Mouse (Mus musculus) adrenal gland, postnatal 14 days (tissue): ENCODE results near the gene Tbxas1. TPM values are rescaled to one million over a fixed set of nuclear protein-coding genes. Genes with fewer than 3 reads are reported as not detected.
A peak's percentile ranks its signal among the peaks of the same experiment; 100 is the strongest.

Source experiments
- DNase-seq: peaks from one replicate; pipeline ENCODE4 v3.0.0; 2021; ENCODE audit warnings: mixed read lengths
- long read RNA-seq, 2 experiments: library from polyadenylated mRNA; stranded (forward); transcript quantifications; one replicate each; pipeline ENCODE4 v2.0.0; 2021
- total RNA-seq: library from RNA; stranded (reverse); gene quantifications from 2 replicates; pipeline ENCODE4 v1.2.3, GENCODE M21; 2021

The Tbxas1 gene
- 2.3 and 3.0 TPM in 2 replicates for total RNA-seq
- long read RNA-seq, experiment 1, partial matches to known transcripts = 0 of 5 reads
- long read RNA-seq, experiment 1, other reads (novel, unspliced or antisense) = 3 of 5 reads
- long read RNA-seq, experiment 2, partial matches to known transcripts = 1 of 5 reads
- long read RNA-seq, experiment 2, other reads (novel, unspliced or antisense) = 4 of 5 reads

DNA sequence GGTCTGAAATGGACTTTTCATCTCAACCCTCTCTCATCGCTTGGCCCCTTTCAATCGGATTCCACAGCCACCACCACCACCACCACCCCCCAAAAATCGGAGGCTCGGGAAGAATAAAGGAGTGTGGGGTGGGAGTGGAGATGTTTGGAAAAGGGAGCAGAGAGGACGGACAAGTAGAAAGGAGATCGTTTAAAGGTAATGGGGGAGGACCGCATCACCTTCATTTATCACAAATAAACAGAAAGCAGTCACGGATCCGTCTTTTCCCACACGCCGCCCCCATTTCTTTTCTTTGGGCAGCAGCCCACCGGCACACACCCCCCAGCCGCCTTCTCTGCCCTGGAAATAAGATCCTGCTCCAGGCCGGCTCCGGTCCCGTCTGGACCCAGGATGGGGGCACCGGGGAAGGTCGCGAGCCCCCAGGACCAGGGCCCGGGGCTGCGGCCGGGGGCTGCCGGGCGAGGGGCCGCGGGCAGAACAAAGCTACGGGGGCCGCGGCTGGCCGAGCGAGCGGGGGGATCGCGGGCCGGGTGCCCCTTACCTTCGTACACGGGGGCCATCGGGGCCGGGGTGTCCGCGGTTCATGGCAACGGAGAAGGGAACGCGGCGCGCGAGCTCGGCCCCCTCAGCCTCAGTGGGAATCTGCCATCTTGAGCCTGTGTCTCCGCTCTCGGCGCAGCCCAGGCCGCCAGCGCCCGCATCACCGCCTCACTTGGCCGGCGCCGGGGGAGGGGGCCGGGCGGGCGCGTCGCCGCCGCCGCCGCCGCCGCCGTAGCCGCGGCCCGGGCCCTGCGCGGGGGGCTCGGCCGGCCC is at the start of gene Tbxas1:
TSS of gene Tbxas1 (plus strand) at position 147 of the 813 bp plus-strand sequence.
- peak; percentile 75 for DNase-seq

DNA sequence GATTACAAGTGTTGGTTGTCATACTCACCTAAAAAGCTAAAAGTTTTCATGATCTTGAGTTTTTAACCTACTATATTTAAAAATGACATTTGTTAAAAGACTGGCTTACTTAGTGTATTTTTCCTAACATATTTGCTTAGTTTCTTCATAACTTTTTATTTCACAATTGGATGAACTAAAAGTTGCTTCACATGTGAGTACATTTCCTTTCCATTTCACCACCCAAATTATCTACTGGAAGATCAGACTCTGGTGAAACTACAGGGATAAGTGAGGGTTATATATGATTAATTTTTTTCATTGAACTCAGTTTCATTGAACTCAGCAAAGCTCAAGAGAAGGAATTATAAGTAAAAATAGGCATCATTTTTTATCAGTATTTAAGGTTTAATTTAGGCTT is 49.3 kb upstream of the Tbxas1 start:
- DNase-seq = no peak

DNA sequence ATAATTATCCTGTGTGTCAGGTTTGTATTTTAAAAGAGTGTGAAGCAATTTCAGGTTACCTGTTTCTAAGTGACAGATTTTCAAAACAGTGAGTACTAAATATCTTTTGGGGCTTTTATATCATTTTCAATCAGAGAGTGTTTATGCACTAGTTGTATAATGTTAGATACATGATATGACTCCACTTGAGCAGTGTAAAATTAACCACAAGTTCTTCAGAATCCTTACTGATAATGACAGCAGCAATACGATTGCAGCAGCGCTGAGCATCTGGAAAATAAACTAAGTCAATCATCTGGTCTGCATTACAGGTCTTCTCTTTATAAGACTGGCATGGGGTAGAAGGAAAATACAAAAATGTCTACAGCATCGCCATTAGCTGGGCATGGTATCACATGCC is 48.3 kb upstream of the Tbxas1 start:
- DNase-seq = no peak

DNA sequence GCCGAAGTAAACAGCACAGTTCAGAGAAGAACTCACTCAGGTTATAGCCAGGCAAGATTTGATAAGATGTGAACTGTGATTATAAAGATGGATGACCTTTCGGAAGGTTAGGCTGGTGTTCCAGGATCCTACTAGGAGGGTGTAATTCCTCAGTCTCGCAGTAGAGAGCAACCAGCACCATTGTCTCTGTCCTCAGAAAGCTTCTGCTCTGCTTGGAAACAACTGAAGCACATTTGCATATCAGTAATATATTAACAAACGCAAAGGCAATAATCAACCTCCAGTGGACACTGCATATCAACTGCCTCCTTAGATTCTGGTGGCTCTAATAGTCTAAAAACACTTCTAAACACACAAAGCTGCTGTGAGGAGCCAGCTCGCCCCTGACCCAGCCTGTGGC is 47.8 kb upstream of the Tbxas1 start:
- no peak for DNase-seq

DNA sequence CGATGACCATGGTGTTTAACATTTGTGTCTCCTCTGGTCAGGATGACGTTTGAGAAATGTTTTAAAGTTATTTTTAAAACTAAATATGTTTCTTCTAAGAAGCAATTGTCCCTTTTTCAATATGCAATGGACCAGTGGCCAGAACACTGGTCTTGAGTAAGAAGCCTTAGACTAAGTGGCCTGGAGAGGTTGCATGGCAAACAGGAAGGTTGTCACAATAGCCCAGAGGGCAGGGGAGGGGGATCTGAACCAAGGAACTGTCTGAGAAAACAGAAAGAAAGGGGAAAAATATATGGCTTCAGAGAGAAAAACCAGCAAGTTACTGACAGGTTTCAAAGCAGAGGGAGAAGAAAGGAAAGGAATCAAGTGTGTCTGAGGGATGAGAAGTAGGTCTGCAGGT is 47.0 kb upstream of the Tbxas1 start:
- DNase-seq = no peak

DNA sequence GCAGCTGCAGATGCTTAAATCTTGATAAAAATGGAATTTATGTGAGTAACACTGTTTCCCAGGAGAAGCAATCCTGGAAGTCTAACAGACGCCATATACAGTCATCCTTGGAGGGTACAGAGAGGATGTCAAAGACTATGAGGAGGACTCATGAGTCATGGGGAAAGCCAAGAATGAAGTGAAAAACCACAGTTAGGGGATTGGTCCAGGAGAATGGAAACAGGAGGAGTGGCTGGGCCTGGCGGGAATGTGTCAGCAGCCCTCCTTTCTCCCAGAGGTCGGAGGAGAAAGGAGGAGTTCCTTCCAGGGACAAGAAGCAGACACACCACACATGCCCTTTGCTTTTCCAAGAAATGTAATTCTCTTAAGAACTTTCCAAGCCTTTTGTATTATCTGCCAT is 45.8 kb upstream of the Tbxas1 start:
- DNase-seq = no peak

DNA sequence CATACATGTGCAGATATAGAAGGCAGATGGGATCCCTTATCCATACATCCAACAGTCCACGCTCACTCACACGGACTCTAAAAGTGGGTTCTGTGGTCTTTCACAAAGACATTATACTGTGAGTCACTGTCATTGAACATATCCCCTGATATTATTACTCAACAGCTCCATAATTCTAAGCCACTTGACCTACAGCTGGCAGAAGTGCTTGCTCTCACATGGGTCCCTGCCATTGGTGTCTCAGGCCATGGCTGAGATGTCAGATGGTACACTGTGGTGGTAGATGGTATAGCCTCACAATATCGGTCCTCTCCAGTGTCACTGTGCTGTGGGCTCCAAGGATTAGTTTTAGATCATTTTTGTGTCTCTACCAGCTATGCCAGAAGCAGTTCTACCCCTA is 41.5 kb upstream of the Tbxas1 start:
- no peak for DNase-seq

DNA sequence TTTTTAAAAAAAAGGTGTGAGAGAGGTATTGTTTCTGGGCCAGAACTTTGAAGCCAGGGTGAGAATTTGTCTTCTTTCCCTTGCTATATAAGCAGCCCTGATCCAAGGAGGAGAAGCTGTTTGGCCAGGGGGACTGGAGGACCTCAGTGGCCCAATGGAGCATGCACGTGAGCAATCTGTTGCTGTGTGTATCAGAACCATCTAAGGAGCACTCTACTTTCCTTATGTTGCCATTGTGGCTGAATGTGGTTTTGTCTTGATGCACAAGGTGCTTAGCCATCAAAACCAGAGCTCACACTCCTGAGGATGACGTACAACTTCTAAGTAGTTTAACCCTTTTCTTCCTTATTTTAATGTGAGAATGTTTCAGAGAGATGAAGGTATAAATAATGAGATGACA is 40.5 kb upstream of the Tbxas1 start:
- DNase-seq = no peak

DNA sequence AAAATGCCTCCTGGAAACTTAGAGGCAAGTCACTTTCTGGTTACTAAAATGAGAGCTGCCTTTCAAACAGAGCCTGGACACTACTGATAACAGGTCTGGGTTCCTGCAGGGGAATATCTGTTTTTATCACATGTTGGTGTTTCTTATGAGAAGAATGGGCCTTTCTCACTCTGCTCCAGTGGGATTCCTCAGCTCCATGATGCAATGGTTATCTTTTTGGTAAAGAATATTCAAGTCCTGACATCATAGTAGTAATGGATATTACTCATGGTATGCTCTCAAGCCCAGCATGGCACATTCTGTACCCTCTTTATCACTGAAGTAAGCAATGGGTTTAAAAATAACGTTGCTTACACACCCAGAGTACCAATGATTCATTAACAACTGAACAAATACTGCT is 40.0 kb upstream of the Tbxas1 start:
- no peak for DNase-seq

DNA sequence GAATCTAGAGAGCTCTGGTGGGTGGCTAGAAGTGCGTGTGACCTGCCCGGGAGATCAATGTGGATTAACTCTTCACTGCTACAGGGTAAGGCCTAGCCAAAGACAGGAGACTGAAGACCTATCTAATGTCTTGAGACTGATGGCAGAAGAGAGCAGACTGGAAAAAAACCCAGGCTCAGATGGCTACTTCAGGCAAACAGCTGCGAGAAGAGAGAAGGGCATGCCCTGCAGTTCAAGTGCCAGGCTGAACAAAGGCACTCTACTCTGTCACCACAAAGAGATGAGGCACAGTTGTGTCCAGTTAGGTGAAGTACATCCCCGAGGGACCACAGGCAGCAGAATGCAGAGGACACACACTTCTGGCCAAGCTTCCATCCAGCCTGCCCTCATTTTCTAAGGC is 37.1 kb upstream of the Tbxas1 start:
- DNase-seq = no peak

DNA sequence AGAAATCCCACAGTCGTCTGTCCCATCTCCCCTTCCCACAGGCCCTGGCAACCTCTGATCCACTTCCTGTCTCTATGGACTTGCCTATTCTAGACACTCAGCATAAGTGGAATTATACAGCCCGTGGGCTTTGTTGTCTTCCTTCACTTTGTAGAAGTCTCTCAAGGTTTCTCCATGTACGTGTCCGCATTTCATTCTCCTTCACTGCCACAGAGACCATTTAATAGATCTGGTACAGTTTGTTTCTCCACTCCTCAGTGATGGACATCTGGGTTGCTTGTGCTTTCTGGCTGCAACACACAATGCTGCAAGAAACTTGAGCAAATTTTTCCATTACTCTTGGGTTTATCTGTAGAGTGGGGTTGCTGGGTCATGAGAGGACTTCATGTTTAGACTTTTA is 35.3 kb upstream of the Tbxas1 start:
- no peak for DNase-seq

DNA sequence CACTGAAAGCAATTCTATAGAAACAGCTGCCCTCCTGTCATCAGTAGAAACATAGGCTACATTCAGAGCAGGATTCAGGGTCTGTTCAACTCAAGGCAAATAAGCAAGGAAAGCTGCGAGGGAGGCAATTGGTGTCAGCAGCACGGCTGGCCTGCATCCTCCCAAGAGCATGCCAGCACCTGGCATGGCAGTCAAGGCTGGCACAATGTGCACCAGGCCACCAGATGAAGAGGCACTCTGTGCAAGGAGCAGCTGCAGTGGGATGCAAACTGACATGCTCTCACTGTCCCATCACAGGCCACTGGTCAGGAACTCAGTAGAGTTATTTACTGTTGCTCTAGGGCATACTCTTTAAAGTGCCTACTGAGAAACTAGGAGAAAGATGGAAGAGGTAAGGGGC is 34.8 kb upstream of the Tbxas1 start:
- peak; percentile 50 for DNase-seq

DNA sequence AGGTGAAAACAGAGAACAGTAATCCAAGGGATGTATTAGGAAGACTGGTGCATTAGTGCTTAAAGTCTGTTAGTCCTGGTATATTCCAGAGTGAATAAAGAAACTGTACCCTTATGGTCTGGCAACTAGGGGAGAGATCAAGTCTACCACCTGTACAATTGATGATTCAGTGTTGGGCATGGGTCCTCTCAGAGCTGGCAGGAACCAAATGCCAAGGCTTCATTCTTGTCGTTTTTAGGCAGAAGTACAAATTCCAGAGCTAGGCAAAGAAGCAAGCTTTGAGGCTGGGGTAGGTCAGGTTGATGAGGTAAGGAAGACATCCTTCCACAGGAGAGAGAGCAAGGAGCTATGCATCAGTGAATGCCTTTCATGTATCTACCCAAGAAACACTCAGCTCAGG is 34.4 kb upstream of the Tbxas1 start:
- DNase-seq = no peak

DNA sequence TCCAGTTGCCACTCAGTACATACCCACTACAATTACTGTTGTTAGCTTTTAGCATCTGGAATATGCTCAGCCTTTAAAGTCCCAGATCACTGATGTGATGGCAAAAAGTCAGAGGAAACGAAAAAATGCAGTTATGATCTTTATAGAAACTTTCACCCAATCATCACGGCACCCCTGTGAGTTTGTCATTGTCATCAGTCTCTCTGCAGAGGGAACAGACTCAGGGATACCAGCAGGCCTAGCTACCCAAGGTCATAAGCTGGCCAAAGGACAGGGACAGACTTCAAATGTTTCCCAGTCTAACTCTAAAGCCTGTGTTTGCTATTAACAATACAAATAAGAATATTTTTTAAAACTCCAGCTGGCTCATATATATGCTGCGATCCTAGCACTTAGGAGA is 33.7 kb upstream of the Tbxas1 start:
- DNase-seq = peak; percentile 31

DNA sequence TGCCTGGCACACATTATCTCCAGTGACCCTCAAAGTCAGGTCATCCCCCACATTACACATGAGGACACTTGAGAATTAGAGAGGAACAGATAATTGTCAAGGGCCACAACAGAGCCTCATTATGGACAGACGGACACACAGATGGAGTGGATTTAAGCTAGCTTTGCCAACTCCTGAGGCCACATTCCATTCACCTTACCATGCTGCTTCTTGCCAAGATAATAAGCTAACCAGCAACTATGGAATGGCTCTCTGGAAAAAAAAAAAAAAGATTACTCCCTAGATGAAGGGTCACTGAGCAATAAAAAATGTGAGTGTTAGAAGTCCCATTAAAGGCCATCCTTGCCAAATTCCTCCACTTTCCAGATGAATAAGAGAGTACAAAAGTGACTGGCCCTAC is 30.1 kb upstream of the Tbxas1 start:
- no peak for DNase-seq

DNA sequence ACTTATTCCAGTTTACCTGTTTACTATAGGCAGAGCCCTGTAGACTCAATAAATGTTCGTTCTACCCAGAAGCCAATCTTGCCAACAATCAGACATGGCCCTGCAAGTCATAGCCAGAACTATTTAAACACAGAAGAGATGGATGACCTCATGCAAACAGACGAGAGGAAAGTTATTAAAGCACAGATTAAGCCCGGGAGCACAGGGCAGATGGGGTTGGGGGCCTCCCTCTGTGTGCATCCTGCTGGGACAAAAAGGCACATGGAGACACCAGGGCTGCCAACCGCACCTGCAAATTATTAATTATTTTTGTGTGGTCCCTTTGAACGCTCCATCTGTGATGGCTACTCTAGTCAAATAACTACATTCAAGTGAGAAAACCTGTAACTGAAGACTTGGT is 29.3 kb upstream of the Tbxas1 start:
- no peak for DNase-seq

DNA sequence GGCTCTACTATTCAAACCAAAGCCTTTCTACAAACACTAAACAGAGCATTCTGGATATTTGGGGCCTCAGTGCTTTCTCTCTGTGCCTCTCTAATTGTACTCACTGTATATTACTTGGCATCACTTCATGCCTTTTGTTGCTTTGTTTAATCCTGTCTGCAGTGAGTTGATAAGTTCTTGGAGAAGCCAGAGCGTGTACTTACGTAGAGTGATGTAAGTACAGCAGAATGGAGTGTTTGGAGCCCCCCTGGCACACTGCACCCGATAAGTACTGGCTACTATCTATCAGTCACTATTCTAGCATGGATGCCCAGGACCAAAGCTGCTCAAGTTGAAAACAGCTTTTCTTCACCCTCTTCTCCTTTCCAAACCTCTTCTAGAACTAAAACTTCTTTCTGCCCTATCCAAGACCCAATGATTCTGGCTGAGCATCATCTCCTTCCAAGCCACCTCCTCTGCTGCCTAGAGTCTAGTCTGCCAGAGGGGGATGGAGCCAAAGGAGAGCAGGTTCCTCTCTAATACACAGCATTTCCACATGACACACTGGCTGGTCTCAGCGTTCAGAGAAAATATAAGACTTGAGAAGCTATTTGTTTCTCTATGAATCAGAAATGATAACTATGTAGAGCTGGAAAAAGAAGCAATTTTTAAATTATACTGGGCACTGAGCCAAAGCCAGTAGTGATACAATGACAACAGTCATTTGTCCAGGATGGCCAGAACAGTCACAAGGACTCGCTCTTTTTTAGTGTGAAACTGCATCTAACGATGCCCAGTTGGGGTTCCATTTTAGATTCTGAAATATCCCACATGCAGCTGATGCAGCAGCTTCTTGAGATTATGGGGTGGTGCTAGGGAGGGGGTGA is 28.6 kb upstream of the Tbxas1 start:
- DNase-seq = no peak

DNA sequence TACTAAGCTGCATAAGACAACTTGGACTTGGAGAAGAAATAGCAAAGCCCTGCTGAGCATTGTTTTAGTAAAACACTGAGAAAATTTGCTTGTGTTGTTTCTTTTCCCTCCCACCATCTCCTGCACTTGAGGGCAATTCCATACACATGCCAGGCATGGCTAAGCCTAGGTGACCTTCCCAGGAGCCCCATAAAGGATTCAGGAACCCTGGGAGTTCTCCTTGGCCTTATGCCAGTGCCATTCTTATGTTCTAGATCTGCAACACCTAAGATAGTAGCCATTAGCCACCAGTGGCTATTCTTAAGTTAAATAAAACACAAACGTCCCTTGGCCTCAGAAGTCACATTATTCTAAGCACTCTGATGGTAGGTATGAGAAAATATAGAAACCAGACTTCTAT is 27.8 kb upstream of the Tbxas1 start:
- DNase-seq = no peak

DNA sequence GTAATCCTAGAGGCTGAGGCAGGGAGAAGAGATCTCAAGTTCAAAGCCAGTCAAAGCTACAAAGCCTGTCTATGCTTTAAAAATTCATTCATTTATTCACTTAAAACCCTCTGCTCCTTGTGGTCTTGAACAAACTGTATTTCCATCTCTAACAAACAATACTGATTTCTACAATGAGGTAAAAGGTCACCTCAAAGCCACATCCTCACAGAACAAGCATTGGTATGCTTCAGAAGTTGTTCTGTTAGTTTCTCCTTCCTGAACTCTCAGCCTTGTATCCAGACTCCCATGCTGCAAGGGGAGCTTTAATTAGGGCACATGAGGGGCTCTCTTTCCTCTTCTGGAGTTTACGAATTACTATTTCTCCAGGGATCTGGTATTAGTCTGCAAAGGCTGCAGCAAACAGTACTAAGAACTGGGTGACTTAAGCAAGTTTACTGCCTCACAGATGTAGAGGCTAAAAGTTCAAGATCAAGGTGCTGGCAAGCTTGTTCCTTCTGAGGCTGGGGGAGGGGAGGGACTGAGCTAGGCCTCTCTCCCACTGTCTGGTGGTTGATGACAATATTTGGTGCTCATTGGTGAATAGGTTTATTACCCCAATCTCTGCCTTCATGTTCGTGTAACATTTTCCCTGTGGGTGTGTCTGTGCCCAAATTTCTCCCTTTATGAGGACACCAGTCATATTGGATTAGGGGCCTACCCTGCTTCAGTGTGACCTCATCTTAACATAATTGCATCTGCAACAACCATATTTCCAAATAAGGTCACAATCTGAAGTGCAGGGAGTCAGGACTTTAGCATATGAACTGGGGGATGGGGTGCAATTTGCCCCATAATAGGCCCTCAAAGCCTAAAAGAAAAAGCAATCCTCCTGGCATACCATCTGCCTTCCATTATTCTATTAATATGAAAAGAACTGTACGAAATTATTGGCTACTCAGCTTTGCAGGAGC is 27.0 kb upstream of the Tbxas1 start:
- DNase-seq = peak; percentile 37

DNA sequence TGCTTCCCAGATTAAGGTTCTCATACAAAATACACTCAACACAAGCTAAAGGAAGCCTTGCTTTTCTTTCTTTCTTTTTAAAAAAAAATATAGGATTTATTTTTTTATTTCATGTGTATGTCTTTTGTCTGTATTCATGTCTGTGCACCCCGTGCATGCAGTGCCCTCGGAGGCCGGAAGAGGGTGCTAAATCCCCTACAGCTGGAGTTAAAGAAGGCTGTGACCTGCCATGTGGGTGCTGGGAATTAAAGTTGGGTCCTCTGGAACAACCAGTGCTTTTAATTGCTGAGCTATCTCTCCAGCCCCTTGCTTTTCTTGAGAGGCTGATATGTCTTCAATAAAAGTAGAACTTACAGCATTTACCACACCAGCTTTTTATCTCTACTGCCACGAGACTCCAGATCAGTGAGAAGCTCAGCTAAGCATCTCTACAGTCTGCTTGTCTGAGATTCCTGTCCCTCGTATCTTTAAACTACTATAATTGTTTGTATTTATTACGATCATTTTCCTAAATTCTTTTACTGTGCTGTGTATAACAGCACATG is 24.4 kb upstream of the Tbxas1 start:
- DNase-seq = peak; percentile 2

DNA sequence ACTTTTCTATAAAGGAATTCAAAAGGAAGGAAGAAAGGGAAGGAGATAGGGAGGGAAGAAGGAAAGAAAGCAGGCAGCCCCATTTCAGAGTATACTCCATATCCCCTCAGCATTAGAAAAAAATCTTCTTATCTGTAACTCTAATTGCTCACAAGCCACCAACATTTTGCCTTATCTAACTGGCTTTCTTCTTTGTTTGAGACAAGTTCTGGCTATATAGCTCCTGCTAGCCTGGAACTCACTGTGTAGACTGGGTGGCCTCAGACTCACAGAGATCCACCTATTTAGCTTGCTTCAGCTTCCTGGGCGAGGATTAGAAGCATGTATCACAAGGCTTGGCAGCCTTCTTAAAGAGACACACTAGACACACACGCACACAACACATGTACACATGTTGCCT is 23.5 kb upstream of the Tbxas1 start:
- peak; percentile 3 for DNase-seq

DNA sequence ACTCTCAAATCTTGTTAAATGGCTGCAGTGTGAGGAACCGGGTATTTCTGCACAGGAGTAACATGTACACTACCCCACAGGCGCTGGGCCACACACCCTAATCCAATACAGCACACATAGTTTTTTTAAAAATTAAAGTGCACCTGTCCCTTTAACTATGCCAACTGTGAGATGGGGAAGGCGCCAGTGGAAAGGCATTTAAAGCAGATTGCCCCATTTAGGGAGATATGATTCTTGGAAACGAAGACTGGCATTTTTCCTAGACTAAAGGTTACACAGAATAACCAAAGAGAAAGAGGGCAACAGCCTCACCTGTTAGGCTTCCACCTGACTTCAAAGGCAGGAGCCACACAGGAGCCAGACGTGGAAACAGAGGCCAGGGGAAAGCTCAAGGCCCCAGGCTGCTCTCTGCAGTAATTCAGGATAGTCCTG is 21.6 kb upstream of the Tbxas1 start:
- DNase-seq = peak; percentile 9
